Mouse (Mus musculus): ENCODE measurements around the gene Brd2. TPM values are rescaled to one million over a fixed set of nuclear protein-coding genes. Genes with fewer than 3 reads are reported as not detected.

Brd2 gene
- polyA plus RNA-seq, 1 experiment, result 188 TPM

DNA sequence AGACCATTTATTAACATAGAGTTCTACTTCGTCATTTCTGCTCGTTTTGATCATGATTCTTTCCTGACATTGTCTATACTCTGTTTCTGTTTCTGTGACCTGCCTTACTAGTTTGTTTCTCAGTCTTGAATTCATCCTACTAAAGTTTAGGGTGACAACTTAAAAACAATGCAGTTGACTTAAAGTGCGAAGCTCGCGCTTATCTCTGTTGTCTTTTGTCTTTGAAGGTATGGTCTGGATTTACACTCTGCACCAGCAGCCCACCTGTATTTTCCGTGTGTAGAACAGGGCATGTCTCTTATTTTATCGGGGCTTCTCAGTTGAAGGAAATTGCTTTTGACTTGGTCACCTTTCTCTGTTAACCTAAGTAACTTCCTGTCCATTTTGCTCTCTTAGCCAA lies 677 bp upstream of the Brd2 start:
- WGBS, result 2% methylated on average over 7 of the region's 7 CpGs

DNA sequence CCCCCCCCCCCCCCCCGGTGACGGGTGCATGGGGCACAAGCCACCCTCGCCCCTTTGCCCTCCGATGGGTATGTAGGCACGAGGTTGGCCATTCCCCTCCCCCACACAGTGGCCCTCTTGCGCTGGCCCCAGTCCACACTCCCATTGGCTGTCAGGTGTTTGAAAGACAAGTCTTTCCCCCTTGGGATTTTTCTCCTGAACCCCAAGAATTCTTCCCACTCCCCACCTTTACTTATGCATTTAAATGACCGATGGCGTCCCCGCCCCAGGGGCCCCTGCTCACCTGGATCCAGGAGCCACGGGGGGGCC lies 601 bp downstream of the Brd2 start:
- peak; percentile 77 to 79 for DNase-seq
- TF ChIP-seq CTCF (IDR thresholded peaks at IDR 0.05; ENCODE audit: borderline replicate concordance, insufficient read depth, low read depth, low read length) (no peak), POLR2A (IDR thresholded peaks at IDR 0.05; ENCODE audit: borderline replicate concordance, insufficient read depth, low read length) (no peak)
- H3K4me1 ChIP-seq (ENCODE audit: control insufficient read depth, insufficient read depth, low read length), result peaks cover under 1% of the 10 kb centered on the region; the same call in 1 of the 2 replicates
- WGBS, result under 1% methylated on average over 10 of the region's 10 CpGs
- peak overlapping the region; percentile 98 for H3K27ac ChIP-seq (ENCODE audit: insufficient read depth, low read length)
- H3K4me3 ChIP-seq (replicated peaks; ENCODE audit: insufficient read depth, low read depth, low read length), result peak overlapping the region; percentile 93
- H3K27me3 ChIP-seq (ENCODE audit: control insufficient read depth, insufficient read depth, low read length), result no peaks in the 10 kb centered on the region

More for the DNA sequence above, 677 bp upstream of the Brd2 start:
- TF ChIP-seq POLR2A (IDR thresholded peaks at IDR 0.05; ENCODE audit: borderline replicate concordance, insufficient read depth, low read length) (no peak), CTCF (IDR thresholded peaks at IDR 0.05; ENCODE audit: borderline replicate concordance, insufficient read depth, low read depth, low read length) (no peak)
- H3K27me3 ChIP-seq (ENCODE audit: control insufficient read depth, insufficient read depth, low read length), result no peaks in the 10 kb centered on the region
- peak overlapping the region; percentile 93 for H3K4me3 ChIP-seq (replicated peaks; ENCODE audit: insufficient read depth, low read depth, low read length)
- H3K27ac ChIP-seq (ENCODE audit: insufficient read depth, low read length), result no peak overlapping the region; the same call in 1 of the 2 replicates
- no peak for DNase-seq
- H3K4me1 ChIP-seq (ENCODE audit: control insufficient read depth, insufficient read depth, low read length), result peaks cover 3% of the 10 kb centered on the region

DNA sequence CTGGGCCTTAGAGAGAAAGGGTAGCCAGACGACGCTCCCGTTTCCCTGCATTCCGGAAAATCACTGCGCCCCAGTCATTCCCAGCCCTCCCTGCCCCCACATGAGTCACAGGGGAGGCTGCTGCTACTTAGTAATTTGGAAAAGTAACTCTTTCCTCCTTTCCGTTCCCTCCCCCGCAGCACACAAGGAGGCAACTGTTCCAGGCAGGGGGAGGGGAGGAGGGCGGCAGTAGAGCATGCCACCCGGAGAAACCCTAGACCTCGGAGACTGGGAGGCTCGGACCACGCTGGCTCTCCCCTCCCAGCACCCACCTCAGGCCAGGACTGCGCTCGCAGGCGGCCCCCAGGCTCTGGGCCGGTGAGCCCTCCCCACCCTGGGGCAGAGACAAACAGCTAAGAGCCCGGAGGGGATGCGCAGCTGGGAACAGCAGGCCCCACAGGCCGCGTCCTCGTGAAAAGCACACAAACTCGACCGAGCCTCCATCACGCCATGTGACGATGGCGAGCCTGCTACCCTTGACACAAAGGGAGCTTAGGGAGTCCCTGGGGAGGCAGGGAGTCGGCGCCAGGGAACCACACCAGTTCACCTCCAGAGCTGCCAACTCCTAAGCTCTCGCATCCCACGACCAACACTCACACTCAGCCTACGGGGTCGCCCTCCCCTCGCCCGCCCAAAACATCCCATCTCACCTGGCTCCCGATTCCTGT lies 1.1 kb downstream of the Brd2 start:
- no peaks in the 10 kb centered on the region for H3K27me3 ChIP-seq (ENCODE audit: control insufficient read depth, insufficient read depth, low read length)
- peak overlapping the region; percentile 93 for H3K4me3 ChIP-seq (replicated peaks; ENCODE audit: insufficient read depth, low read depth, low read length)
- TF ChIP-seq POLR2A (IDR thresholded peaks at IDR 0.05; ENCODE audit: borderline replicate concordance, insufficient read depth, low read length) (peak; percentile 44; the same call in 1 of the 2 replicates), CTCF (IDR thresholded peaks at IDR 0.05; ENCODE audit: borderline replicate concordance, insufficient read depth, low read depth, low read length) (no peak)
- H3K4me1 ChIP-seq (ENCODE audit: control insufficient read depth, insufficient read depth, low read length), result peaks cover 3% of the 10 kb centered on the region; the same call in 1 of the 2 replicates
- WGBS, result under 1% methylated on average over 35 of the region's 35 CpGs
- peak; percentile 86 to 88 for DNase-seq
- H3K27ac ChIP-seq (ENCODE audit: insufficient read depth, low read length), result peak overlapping the region; percentile 98

DNA sequence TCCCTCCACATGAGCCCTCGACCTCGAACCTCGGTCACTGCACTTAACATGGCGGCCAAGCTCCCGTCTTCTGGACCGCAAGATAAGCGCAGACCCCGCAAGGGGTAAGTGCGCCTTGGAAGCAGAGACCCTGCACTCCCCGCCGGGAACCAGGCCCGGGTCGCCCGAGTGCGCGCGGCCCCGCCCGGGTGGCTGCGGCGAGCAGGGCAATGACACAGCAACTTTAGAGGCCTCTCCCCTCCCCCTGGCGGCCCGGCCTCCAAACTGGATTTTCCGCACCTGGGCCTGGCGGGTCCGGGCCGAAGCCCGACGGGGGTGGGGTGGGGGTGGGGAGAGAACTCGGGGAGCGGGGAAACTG lies 1.6 kb downstream of the Brd2 start:
- peak overlapping the region; percentile 100 for H3K27ac ChIP-seq (ENCODE audit: insufficient read depth, low read length)
- peak; percentile 86 to 87 for DNase-seq
- peaks cover 3% of the 10 kb centered on the region; the same call in 1 of the 2 replicates for H3K4me1 ChIP-seq (ENCODE audit: control insufficient read depth, insufficient read depth, low read length)
- peak overlapping the region; percentile 93 for H3K4me3 ChIP-seq (replicated peaks; ENCODE audit: insufficient read depth, low read depth, low read length)
- under 1% methylated on average over 31 of the region's 31 CpGs for WGBS
- no peaks in the 10 kb centered on the region for H3K27me3 ChIP-seq (ENCODE audit: control insufficient read depth, insufficient read depth, low read length)
- TF ChIP-seq CTCF (IDR thresholded peaks at IDR 0.05; ENCODE audit: borderline replicate concordance, insufficient read depth, low read depth, low read length), result no peak

DNA sequence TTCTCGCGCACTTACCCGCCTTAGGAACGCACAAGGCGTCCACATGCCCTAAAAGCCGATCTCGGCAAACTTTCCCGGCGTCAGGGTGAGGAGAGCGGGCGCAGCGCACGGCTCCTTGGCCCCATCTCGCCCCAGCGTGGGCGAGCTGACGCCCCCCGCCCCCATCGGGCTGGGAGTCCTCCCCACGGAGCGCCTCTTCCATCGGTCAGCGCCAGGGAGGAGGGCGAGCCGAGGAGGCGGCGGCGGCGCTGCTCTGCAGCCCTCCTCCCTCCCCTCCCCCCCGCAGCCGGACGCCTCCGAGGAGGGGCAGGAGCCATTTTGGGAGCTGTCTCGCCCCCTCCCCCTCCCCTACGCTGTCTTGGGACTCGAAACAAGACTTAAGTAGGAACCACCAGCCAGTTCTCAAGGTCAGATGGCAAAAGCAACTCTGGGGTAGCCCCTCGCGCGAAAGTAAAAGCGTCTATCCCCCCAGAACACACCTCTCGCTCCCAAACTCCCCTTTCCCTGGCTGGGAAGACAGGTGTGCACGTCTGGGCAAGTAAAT lies 2.2 kb downstream of the Brd2 start:
- under 1% methylated on average over 41 of the region's 42 CpGs for WGBS
- no peaks in the 10 kb centered on the region for H3K27me3 ChIP-seq (ENCODE audit: control insufficient read depth, insufficient read depth, low read length)
- H3K27ac ChIP-seq (ENCODE audit: insufficient read depth, low read length), result peak overlapping the region; percentile 100
- DNase-seq, result peak; percentile 87 to 91
- H3K4me3 ChIP-seq (replicated peaks; ENCODE audit: insufficient read depth, low read depth, low read length), result peak overlapping the region; percentile 93
- no peak for TF ChIP-seq CTCF (IDR thresholded peaks at IDR 0.05; ENCODE audit: borderline replicate concordance, insufficient read depth, low read depth, low read length)
- TF ChIP-seq POLR2A (IDR thresholded peaks at IDR 0.05; ENCODE audit: borderline replicate concordance, insufficient read depth, low read length), result peak; percentile 53; the same call in 1 of the 2 replicates
- H3K4me1 ChIP-seq (ENCODE audit: control insufficient read depth, insufficient read depth, low read length), result peaks cover 3% of the 10 kb centered on the region; the same call in 1 of the 2 replicates

DNA sequence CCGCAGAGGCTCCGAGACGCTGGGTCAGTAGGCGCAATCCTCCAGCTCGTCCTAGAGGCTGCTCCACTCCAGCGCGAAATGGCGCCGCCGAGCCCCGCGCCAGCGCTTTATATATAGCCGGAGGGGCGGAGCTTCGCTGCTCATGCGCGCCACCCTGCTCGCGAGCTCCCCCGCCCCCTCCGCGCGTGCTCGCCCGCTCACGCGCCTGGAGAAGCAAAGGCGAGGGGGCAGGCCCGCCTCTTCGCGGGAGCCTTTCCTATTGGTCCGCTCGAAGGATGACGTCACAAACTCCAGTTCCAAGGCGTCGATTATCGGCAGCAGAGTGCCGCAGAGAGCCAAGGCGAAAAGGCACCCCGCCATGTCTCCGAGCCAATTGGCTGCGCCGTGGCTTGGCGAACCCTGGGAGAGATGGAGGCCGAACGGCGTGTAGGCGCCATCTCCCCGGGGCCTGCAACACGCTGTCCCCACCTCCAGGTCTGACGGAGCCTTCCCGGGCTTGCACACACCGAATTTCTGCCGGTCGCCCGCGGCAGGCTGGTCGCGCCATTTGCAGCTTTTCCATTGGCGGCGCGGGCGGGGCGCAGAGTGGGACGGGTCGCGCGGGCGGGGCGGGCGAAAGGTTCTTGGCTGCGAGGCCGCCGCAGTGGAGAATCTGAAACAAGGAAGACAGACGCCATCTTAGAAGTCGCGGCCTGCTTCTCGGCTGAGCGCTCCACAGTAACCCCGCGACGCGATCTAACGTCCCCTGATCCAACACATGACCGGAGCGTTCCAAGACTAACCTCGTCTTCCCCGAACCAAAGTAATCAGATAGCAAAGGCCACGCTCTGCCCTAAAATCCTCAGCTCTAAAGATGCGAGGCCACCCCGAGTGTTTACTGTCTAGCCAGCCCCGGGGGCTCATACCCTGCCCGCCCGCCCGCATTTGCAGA lies 2.9 kb downstream of the Brd2 start, which contains the start of gene H2-DMa:
H2-DMa (plus strand) TSS at position 293 of the 931 bp plus-strand sequence.
- Histone ChIP-seq H3K4me1 (ENCODE audit: control insufficient read depth, insufficient read depth, low read length) (peaks cover 3% of the 10 kb centered on the region; the same call in 1 of the 2 replicates), H3K27me3 (ENCODE audit: control insufficient read depth, insufficient read depth, low read length) (no peaks in the 10 kb centered on the region), H3K4me3 (replicated peaks; ENCODE audit: insufficient read depth, low read depth, low read length) (peak within 1 kb of the TSS; percentile 93), H3K27ac (ENCODE audit: insufficient read depth, low read length) (peak within 1 kb of the TSS; percentile 100)
- peak; percentile 98 for TF ChIP-seq POLR2A (IDR thresholded peaks at IDR 0.05; ENCODE audit: borderline replicate concordance, insufficient read depth, low read length)
- no peak for TF ChIP-seq CTCF (IDR thresholded peaks at IDR 0.05; ENCODE audit: borderline replicate concordance, insufficient read depth, low read depth, low read length)
- under 1% methylated on average over 96 of the region's 96 CpGs for WGBS
- DNase-seq, result peak; percentile 99 to 100

DNA sequence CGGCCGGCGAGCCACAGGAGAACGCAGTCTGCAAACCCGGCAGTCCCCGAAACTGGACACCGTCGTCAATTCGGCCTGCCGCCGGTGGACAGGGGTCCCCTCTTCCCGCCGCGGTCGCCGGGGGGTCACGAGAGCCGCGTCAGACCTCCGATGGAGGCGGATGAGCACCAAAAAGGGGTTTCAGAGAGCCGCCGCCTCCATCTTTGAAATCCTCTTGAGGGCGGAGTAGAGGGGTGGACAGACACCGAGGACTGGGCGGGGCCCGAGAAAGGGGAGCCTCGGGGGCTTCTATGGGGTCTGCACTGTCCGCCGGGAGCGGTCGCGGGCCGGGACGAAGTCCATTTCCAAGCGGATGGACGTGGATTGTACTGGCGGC lies 3.6 kb downstream of the Brd2 start:
- Histone ChIP-seq H3K4me3 (replicated peaks; ENCODE audit: insufficient read depth, low read depth, low read length) (peak overlapping the region; percentile 67), H3K27me3 (ENCODE audit: control insufficient read depth, insufficient read depth, low read length) (no peaks in the 10 kb centered on the region), H3K27ac (ENCODE audit: insufficient read depth, low read length) (no peak overlapping the region), H3K4me1 (ENCODE audit: control insufficient read depth, insufficient read depth, low read length) (peaks cover 3% of the 10 kb centered on the region; the same call in 1 of the 2 replicates)
- under 1% methylated on average over 38 of the region's 38 CpGs for WGBS
- DNase-seq, result no peak
- TF ChIP-seq CTCF (IDR thresholded peaks at IDR 0.05; ENCODE audit: borderline replicate concordance, insufficient read depth, low read depth, low read length) (no peak), POLR2A (IDR thresholded peaks at IDR 0.05; ENCODE audit: borderline replicate concordance, insufficient read depth, low read length) (no peak)
